Mouse (Mus musculus) liver, adult (tissue): ENCODE data around the gene Aak1.

Experiments
- GATA4 ChIP-seq: IDR thresholded peaks from 2 replicates; pipeline ENCODE4 v1.6.1; 2014; ENCODE audit warnings: mild to moderate bottlenecking, low read length; ENCODE audit not compliant: insufficient replicate concordance

Aak1 gene

DNA sequence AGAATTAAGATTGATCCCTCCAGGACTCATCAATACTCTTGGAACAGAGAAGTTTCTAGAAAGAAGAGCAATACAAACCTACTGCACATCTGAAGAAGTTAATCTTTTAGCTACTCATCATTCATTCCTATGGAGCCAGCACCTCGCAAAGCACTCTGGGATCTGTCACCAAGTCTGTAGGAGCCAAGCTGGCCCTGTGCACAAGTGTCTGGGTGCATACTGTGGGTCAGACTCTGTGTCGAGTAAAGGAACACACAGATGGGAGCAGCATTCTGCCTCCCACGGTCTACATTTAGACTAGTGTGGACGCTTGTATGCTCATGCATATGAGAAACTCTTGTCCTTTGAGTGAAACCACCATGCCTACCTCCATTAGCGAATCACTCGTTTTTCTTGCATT lies 148.0 kb downstream of the Aak1 start:
- no peak for TF ChIP-seq GATA4

DNA sequence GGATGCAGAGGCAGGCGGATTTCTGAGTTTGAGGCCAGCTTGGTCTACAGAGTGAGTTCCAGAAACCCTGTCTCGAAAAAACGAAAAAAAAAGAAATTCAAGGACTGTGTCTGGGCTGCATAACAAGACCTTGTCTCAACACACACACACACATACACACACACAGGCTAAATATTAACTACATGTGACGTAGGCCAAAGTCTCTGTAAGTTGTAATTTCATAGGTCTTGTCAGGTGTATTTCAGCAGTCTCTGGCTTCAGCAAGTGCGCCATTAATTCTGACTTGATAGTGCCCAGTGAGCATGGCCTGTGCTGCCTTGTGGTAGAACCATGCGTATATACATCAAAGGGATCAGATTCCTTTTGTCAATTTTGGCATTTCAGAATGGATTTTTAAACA lies 152.7 kb downstream of the Aak1 start:
- no peak for TF ChIP-seq GATA4

DNA sequence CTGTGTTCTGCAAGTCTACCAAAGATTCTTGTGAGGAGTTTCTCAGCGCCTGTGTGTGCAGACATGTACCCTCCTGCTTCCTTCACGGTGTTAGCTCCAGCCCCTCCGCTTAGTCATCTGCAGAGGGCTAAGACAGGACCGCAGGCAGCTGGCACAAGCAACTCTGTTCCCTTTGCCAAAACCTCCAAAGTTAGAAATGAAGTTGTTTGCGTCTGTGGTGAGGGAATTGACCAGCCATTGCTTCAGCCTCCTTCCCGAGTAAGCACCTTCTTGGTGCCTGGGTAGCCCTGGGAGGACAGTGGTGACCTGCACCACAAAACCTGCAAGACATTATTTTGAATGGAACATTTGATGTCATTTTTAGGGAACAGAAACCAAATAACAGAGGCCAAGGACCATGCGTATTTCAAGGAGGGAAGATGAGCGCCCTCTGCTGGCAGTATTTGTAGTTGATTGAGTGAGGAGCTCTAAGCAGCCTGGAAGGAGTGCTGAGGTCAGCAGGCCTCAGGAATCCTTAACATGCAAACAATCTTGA lies 153.3 kb downstream of the Aak1 start:
- TF ChIP-seq GATA4: no peak

DNA sequence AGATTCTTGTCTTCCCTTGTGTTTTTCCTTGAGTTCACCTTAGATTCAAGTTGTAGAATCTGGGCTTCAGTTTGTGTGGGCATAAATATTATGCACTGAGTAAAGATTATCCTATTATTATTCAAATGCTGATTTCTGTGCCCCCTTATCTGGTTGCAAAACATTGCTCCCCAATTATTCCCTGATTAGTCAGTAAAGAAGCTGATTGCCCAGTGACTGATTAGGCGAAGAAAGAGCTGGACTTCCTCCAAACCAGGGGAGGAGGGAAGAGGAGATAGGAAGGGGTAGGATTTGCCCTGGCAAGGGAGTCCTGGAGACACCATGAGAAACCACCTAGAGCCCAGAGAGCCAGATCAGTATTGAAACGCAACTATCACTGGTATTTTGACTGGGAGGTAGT lies 154.8 kb downstream of the Aak1 start:
- TF ChIP-seq GATA4: no peak

DNA sequence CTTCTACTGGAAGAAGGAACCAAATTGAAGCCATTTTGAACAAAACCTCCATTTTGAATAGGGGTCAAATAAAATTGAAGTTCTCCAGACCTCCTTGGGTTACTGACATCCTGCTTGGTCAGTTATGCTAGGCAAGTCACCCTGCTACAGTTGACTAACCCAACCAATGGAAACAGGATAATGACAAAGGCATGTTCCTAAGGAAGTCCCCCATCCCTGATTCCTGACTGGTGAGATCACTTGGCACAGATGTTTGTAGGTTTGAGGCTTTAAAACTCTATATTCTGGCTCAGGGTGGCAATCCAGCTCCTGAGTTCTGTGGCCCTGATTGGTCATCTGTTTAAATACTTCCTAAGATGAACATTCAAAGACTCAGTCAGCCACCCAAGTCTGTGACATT lies 156.3 kb downstream of the Aak1 start:
- no peak for TF ChIP-seq GATA4

DNA sequence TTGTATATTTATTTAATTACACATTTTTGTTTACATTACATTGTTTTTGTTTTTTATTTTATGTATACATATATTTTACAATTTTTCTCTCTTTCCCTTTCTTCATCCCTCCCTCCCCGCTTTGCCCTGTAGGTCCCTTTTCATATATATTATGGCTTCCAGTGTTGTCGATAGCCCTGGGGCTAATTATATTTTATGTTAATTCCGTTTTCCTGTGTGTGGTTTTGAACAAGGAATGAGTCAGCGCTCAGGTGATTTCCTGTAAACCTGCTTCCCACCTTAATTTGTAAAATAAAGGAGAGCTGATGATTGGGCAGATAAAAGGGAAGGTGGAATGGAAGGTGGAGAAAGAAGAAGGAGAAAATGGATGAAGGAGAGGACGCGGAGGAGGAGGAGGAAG lies 159.6 kb downstream of the Aak1 start, which contains the start of gene Nfu1:
Gene Nfu1 (plus strand): TSS at position 350 of the 400 bp plus-strand sequence.
- no peak for TF ChIP-seq GATA4

DNA sequence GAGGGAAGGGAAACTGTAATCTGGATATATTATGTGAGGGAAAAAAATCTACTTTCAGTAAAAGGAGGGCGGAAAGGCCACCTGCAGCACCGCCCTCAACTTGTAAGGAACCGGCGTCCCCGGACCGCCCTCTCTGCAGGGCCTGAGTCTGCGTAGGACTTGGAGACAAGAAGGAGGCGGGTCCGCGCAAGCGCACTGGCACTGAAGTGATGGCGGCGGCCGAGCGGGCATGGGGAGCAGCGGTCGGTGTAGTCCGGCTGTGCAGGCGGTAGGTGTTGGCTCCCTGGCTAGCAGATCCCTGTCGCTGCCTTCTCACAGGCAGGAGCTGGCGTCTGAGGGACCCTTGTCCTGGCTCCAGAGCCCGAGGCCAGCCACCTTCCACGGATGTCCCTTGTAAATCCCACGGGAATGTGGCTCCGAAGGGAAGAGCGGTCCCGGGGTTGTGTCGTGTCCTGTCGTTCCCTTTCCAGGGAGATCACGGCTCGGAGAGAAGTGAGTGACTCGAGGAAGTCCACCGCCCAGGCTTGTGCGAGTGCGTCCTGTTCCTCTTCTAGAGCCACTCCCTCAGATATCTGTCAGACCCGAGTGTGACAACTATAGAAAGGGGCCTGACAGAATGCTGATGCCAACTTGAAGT lies 160.5 kb downstream of the Aak1 start:
- no peak; the same call in 1 of the 2 replicates for TF ChIP-seq GATA4

DNA sequence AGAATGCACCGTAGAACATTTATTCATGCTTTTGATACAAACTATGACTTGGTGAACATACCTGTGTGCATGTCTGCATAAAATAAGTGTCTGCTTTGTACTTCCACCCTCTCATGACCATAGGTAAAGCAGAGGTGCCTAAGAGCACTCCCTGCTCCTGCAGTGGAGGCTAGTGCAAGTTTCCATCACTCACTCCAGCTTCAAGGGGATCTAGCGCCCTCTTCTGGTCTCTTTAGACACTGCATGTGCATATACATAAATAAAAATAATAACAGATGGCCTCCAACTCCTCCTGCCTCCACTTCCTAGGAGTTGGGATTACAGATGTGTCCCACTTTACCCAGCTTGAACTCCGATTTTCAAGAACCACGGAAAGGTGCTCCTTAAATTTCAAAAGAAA lies 167.6 kb downstream of the Aak1 start:
- TF ChIP-seq GATA4: no peak

DNA sequence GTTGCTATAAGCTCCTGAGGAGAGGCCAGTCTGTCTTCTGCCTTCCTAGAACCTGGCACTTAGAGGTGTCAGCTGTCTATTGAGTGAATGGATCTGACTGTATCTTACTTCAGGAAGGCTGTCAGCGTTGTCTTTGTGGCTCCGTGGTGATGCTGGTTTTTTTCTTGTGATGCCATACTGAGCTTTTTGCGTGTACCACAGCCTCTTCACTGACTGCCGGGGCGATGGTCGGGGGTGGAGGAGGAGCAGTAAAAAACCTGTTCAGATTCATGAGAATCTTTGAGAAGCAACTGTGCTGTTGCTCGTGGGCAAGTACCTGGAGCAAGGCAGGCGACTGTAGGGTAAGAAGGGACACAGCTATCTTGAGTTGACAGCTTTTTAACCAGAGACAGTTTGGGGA lies 169.6 kb downstream of the Aak1 start:
- no peak for TF ChIP-seq GATA4

DNA sequence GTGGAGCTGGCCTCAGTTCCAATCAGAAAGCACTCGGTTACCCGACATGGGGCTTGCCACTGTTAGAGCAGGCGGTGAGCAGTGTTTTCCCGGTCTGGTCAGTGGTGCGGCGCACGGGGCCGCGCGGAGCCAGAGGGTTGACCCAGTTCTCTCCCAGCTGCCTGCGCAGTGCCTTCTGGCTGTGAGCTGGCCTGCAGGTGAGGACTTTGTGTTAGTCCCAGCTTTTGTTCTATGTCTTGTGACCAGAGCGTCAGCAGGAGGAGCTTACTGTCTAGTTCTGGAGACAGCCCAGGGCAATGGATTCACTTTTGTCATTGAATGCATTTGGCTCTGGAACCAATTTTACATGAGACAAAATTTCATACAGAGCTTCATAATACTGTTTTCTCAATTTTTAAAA lies 172.5 kb downstream of the Aak1 start:
- no peak for TF ChIP-seq GATA4

DNA sequence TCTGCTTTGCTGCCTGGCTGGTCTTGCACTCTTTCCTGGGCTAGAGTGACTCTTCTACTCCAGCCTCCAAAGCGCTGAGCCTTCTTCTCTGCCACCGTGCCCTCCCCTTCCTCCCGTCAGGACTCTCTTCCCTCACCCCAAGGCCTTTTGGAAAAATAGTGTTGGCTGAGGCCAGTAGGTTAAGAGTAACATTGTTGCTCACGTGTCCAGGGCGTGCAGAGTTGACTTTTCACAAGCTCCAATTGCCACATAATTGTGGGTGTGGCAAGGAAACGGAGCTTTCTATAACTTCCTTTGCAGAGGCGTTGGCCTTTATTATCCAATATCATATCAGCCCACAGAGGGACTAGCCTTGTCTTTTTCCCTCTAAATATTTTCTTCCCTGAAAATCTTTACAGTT lies 177.7 kb downstream of the Aak1 start:
- no peak for TF ChIP-seq GATA4

DNA sequence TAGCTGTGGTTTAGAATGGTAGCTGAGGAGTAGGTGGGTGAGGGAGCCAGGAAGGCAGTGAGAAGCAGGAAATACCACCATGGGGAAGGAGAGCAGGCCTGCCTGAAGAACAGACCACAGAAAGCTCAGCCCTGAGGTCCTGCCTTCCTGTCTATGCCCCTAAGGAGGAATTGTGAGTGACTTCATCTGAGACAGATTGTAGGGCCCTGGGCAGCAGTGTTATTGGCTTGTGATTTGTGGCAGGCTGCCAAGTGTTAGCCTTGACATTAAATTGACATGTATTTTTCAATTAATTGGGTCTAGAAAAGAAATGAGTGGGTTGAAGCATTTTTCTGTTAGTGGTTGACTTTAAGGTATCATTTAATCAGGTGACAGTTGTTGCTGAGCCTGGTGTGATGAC lies 179.6 kb downstream of the Aak1 start:
- no peak for TF ChIP-seq GATA4

DNA sequence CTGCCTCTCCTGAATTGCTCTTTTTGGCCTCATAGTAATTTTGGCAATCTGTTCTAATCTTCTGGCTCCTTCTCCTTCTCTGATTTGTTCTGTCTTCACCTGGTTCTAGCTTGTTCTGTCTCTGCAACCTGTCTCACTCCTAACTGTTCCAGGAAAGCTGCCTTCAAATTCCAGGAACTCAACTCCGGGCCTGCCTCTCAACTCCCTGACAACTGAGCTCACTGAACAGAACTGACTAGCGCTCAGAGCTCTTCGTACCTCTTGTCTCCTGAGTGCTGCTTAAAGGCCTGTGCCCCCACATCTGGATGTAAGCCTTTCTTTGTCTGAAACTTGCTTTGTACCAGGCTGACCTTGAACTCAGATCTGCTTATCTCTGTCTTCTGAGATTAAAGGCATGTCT lies 183.1 kb downstream of the Aak1 start:
- no peak for TF ChIP-seq GATA4

DNA sequence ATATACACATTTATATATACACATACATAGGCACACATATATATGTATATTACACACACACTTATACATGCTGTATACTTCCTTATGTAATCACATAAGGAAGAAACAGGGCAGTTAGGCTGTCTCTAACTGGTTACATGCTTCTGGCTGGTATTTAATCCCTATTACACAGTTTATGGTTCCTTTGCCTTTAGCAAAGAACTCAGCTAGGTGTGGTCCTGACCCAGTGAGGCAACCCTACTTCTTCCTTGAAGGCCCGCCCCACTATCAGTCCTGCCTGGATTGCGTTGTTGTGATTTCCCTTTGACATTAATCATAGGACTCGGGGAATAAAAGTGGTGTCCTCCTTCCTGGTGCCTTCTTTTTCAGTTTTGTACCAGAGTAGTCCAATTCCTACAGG lies 185.1 kb downstream of the Aak1 start:
- no peak for TF ChIP-seq GATA4

DNA sequence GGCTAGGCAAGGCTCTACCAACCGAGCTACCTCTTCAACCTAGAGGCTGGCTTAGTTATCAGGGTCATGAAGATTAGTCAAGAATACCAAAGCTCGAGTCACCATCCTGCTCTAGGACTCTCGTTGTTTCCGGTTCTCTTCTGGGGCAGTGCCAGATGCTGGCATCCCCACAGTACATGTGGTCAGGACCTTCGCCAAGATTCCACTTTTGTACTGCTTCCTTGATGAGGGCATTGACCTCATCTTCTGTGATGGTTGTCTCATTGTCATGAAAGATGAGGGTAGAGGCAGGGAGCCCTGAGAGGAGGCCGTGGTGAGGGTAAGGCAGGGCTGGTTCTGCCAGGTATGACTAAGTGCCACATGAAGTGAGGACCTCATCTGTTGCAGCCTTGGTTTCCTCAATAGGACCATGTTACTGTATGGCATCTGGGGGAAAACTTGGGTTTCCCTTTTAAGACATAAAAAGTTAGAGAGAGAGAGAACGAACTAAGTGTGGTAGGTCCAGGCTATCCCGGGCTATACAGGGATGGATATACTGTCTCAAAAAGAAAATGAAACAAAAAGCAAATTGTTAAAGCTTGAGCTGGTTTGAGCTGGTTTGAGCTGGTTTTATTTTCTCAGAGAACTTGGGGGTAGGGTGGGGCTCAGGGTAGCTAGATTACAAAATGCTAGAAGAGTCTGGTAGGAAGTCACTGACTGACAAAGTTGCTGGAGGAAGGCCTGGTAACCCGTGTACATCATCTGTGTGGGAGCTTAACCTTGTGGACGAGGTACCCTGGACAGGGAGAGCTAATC lies 188.7 kb downstream of the Aak1 start:
- no peak for TF ChIP-seq GATA4

DNA sequence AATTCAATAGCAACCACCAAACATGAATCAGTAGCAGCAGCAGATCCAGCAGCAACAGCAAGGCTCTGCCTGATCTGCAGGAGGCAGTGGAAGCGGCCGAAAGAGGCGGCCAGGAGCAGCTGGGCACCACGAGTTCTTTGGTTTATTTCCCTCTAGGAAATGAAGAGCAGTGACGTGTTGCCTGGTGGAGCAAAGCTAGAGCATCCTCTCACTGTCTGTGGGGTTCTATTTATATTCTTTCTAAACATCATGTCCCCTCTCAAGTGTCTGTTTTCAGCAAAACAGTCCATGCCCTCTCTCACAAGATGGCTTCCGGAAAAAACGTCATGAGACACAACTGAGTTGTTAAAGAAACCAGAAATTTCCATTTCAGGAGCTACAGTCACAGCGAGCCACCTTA lies 189.8 kb downstream of the Aak1 start:
- no peak for TF ChIP-seq GATA4
